Mouse (Mus musculus) monocyte, adult 5-6 weeks (primary cell): Measurements from ENCODE around the gene Camk2n2. TPM values are rescaled to one million over a fixed set of nuclear protein-coding genes. Genes with fewer than 3 reads are reported as not detected.
A peak's percentile ranks its signal among the peaks of the same experiment; 100 is the strongest.

Source experiments
- ATAC-seq: fragments of 153-309, 156-312 bp; replicated peaks from 2 replicates; pipeline ENCODE4 v1.8.0; 2017; ENCODE audit warnings: mild to moderate bottlenecking; ENCODE audit not compliant: low TSS enrichment, insufficient number of reproducible peaks, severe bottlenecking, poor library complexity, low FRiP score
- total RNA-seq: library from RNA; stranded (forward); fragments of 200-1000, 200-491, 200-594 nt; gene quantifications from 3 replicates; pipeline ENCODE4 v1.2.3, GENCODE M21; 2017

Camk2n2 gene
- total RNA-seq, 1 experiment from 2014 or later: not detected

DNA sequence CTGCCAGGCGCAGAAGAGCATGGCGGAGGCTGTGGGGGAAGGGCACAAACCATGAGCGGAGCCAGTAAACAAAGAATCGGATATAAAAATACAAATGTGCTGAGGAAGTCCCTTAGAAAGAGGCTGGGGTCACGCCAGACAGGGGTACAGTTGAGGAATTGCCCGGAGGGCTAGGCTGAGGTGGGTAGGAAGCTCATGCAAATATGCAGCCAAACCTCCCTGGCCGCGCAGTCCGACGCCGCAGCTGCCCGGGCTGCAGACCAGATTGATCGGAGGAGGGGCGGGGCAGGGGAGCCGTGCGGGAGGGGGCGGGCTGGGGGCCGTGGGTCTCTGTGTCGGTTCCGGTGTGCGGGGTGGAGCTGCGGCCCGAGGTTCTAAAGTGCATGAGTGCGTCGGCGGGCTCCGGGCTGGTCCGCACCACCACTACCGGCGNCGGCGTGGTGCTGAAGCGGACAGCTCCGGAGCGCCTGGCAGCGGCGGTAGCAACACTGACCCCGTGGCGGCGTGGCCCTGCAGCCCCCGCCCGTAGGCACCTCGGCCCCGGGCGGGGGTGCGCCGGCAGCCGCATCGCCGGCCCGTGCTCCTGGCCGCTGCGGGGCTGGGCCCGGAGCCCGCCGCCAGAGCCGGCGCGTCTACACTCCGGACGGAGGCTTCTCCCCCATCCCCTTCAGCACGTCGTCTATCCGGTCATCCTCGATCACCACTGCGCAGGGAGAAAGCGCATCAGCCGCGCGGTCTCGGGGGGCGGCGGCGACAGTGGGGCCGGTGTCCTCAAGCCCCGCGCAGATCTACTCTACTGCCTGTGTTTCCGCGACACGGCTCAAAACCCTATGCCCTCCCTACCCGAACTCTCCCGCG lies 1.3 kb downstream of the Camk2n2 start:
- no peak for ATAC-seq

DNA sequence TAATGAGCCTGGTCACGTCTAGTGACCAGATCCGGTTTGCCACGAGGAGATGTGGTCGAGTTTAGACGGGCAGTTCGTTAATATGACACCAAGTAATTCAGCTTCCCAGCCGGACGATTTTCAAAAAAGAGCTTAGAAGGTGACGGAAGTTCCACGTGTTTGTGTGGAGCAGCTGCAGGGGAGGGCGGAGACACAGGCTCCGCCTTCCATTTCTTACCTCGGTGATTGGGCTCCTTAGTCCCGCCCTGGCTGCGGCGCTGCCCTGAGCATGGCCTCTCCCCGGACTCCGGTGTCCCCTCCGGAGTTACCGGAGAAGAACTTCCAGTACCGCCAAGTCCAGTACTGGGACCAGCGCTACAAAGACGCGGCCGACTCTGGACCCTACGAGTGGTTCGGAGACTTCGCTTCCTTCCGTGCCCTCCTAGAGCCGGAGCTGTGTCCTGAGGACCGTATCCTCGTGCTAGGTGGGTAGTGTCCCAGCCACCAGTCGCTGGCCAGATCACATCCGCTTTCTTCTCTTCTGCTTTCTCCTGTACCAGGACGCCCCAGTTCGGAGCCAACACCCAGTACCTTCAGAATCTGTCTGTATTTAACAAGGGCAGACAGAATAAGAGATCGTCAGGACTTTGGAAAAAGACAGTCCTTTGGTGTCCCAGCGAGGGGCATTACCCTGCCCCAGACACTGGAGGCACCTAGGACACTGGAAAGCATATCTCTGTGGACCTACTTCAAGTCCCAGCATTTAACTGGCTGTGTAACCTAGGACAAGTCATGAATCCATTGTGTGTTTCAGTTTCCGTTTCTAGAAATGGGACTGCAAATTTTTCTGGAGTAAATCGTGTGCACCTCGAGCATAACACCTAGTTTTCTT lies 9.5 kb downstream of the Camk2n2 start, which contains the start of the genes Eef1akmt4, Gm49333 and Alg3:
TSS of gene Eef1akmt4 (plus strand) at position 237 of the 871 bp plus-strand sequence.
TSS of gene Gm49333 (plus strand) at position 254 of the 871 bp plus-strand sequence.
TSS of gene Alg3 (minus strand) at position 379 of the 871 bp plus-strand sequence.
- ATAC-seq: peak; percentile 96

DNA sequence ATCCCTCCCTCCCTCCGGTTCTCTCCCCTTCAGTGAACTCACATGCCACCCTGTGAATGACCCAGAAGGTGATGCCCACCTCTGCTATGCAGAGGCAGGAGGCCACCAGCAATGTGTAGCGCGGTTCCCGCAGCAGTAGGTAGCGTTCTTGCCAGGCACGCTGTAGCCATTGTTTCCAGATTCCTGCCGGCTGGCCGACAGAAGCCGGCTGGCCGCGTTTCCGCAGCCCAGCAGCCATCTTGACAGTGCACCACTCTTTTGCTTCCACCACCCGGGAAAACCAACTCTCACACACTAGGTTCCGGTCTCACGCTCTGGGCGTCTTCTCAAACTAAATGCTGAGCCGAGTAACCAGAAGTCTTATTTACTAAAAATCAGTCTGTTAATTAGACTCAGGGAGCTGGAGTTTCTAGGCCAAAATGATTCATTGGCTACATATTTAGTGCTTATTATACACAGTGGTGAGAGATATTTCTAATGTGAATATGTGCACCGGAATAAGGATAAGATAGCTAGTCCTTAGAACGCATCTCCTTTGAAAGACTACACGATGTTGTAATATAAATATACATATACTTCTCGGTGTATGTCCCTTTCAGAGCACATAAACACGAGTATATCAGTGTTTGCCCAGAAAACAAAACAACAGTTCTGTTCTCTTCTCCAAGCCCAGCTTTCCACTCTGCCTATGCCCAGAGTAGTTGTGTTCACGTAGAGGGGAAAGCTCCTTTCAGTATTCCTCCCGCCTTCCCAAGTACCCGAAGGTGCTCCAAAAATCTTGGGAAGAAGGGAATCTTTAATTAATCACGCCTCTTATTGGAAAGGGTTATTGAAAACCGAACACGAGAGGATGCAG lies 10.4 kb downstream of the Camk2n2 start:
- ATAC-seq: peak; percentile 80

DNA sequence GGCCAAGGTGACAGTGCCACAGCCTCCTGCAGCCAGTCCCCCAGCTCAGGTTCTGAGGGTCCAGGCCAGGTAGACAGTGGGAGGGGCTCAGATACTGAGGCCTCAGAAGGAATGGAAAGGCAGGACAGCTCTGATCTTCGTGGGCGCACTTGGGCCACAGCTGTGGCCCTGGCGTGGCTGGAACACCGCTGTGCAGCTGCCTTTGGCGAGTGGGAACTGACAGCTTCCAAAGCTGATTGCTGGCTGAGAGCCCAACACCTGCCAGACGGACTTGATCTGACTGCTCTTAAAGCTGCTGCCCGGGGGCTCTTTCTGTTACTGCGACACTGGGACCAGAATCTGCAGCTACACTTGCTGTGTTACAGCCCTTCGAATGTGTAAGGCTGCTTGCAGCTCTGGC lies 16.4 kb downstream of the Camk2n2 start:
- ATAC-seq: no peak

DNA sequence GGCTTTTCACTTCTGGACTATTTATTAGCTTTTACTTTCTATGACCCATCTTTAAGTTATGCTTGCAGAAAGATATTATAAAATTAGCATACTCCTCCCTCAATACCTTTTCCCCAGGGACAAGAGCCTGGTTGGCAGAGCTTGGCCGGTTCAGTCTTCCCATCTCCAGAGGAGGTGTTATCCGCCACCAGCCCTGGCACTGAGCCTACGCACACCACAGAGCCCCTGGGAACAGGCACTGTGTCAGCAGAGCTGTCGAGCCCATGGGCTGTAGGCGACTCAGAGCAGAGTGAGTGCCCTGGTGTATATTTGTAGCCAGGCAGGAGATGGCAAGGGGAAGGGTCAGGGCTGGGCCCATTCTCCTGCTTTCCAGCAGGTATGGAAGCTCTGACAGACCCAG lies 20.6 kb downstream of the Camk2n2 start:
- ATAC-seq: no peak

DNA sequence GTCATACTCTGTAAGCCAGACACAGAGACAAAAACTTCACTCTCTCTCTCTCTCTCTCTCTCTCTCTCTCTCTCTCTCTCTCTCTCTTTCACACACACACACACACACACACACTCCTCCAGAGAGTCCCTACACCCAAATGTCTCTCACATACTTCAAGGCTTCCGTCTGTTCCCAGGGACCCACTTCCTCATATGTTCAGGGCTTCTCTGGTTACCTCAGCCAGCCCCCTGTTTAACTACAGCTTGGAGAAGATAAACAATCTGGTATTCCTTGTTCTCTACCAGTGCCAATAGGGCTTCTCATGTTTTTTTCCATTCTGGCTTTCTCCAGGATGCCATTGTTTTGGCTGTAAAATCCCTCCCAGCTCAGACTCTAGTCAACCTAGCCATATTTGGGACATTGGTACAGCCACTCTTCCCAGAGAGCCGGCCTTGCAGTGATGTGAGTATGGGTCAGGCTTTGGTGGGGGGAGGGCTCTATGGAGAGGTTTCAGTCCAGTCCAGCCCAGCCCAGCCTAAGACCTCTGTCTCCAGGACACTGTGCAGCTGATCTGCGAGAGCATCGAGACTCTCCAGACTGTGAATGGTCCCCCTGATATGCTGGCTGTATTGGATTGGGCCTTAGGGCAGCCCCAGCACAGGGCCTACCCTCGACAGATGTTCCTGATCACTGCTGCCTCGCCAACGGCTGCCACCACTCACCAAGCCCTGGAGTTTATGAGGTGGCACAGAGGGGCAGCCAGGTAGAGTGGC lies 24.2 kb downstream of the Camk2n2 start:
- ATAC-seq: no peak

DNA sequence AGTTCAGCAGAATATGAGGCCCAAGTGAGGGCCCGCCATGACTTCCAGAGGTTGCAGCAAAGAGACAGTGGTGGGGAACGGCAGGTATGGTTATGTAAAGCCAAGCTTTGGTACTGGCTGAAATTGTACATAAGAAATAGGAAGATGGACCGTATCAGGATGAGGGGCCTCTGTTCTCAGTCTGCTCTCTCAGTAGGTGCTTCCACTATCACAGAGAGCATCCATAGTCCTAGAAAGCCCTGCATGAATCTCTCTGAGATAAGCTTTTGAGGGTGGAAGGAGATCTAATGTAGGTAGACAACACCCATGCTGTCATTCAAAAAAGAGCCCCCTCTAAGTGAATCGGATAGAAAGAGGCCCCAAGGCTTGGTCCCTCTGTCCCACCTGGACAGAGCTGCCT lies 25.4 kb downstream of the Camk2n2 start:
- no peak for ATAC-seq

DNA sequence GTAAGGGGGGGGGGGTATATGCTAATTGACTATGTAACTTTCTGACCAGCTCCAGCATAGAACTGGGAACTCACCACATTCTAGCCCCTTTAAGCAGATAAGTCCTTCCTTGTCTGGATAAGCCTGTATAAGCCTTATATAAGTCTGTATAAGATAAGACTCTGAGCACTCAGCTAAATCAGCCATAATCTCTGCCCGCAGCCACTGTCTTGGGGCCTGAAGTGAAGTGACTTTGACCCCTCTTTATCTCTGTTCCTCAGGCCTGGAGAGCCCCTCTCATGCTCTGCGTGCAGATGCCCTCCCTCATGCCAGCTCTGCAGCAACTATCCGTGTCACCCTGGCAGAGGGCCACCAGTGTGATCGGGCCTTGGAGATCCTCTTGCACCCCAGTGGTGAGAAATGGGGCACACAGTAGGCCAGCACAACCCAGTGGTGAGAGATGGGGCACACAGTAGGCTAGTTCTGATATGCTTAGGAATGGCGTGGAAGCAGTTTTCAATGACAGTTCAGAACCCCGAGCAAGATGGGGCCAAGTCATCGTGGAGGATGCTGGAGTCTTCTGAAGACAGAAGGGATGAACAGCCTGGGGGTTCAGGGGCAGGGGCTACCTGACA lies 25.9 kb downstream of the Camk2n2 start:
- no peak for ATAC-seq

DNA sequence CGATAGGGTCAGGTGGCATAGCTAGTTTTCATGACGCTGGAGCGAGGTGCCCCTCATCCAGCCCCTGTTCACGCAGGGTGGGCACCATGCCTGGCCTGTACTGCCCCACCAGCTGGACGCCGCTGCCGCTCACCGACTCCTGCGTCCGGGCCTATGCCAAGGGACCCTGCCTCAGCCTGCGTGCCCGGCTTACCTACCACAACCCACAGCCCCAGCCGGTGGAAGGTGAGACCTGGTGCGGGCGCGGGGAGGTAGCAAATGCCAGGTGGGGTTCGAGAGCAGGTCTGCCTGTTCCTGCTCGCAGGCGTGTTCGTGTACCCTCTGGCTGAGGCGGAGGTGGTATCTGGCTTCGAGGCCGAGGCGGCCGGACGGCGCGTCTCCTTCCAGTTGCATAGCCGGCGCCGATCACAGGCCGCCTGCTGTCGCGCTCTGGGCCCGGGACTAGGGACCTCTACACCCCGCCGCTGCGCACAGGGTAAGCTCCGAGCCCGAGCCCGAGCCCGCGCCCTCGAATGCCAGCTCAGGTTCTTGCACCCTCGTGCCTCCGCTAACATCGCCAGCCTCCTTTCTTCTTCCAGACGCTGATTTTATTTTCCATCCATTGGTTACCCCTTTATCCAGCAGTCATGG lies 29.9 kb downstream of the Camk2n2 start:
- no peak for ATAC-seq

DNA sequence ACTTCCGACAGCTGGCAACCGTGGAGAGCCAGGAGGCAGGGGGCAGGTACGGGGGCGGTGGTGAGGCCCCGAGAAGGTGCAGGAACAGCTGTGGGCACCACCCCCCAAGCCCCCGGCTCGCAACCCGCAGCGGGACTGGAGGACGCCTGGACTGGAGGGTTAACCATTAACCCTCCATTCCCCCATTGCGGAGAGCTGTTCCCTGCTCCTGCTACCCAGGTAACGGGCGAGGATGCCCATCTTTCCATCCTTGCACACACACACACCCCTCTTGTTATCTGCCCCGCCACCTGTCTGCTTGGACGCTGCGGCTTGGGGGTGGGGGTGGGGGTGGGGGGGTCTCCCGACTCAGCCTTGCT lies 30.4 kb downstream of the Camk2n2 start:
- no peak for ATAC-seq

DNA sequence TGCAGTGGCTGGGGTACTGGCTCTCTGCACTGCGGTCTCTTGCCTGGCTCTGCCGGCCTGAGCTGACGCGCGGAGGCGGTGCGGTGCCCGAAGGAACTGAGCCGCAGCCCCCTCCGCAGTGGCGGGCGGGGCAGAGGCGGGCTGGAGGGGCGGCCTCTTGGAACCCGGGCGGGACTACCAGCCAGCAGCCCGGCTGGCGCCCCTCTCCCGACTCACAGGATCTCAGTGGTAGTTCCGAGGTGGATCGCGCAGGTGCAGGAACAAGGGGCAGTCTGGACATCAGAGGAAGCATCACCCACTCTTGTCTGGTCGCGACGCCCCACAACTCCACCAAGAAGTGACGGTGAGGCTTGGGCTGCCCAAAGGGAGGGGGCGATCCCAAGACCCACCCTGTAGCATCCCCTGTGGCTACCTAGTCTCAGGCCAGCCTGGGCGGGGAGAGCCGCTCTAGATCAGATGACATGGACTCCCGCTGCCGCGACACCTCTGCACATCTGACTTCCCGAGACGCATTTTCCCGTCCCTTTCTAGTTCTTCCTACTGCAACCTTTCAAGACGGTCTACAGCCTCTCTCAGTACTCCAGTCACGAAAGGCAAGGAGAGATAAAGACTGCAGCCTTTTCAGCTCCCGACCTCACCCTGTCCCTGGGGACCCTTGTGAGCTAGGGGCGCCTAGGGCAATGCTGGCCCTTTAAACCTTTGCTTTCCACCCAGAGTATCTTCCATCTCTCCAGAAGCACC lies 31.0 kb downstream of the Camk2n2 start:
- no peak for ATAC-seq

DNA sequence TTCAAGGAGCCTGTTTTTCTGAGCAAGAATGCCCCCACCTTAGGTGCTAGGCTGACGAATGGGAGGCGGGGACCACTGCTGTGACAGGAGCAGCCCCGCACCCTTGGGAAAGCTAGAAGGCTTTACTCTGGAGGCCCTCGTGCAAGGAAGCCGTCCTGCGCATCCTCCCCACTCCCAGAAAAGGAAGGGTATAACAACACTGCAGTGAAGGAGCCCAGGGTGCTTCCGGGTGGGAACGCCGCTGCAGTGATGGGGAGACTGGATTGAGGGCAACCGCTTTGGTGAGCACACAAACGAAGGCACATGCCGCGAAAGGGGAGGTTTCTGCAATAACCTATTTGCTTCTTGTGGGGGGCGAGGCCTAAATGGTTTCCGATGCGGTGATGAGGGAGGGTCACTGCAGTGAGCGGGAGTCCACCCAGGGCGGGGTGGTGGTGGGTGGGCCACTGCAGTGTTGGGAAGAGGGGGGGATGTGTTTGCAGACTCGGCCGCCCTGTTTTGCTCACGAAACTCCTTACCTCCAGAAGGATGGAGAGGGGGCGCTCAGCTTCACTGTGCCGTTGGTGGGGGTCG lies 31.6 kb downstream of the Camk2n2 start, which contains the start of gene Vwa5b2:
TSS of gene Vwa5b2 (plus strand) at position 106 of the 573 bp plus-strand sequence.
- no peak for ATAC-seq

Other genes starting within 250 kb of the Camk2n2 start
- 65.5 to 91.9 TPM (median 76.3 TPM) in 3 replicates for gene Abcc5, start 194.9 kb downstream of the Camk2n2 start, total RNA-seq
- 41.2 to 57.3 TPM (median 43.4 TPM) in 3 replicates for gene Eif2b5, start 122.5 kb downstream of the Camk2n2 start, total RNA-seq
- gene Dvl3, start 104.3 kb downstream of the Camk2n2 start, total RNA-seq: 2.7 to 8.4 TPM (median 5.5 TPM) in 3 replicates
- gene Ap2m1, start 85.8 kb downstream of the Camk2n2 start, total RNA-seq: 128 to 192 TPM (median 148 TPM) in 3 replicates
- gene Abcf3, start 72.7 kb downstream of the Camk2n2 start, total RNA-seq: 56.4 to 86.6 TPM (median 76.3 TPM) in 3 replicates
- not detected in 3 replicates for gene Vwa5b2, start 31.8 kb downstream of the Camk2n2 start, total RNA-seq
- 2.4 to 3.1 TPM (median 2.5 TPM) in 3 replicates for gene Eef1akmt4, start 9.7 kb downstream of the Camk2n2 start, total RNA-seq
- not detected in 3 replicates for gene Gm49333, start 9.7 kb downstream of the Camk2n2 start, total RNA-seq
- 4.3 to 11.9 TPM (median 5.5 TPM) in 3 replicates for gene Alg3, start 9.6 kb downstream of the Camk2n2 start, total RNA-seq
- gene Ece2, start 8.5 kb upstream of the Camk2n2 start, total RNA-seq: not detected in 3 replicates
- gene Psmd2, start 30.4 kb upstream of the Camk2n2 start, total RNA-seq: 155 to 180 TPM (median 178 TPM) in 3 replicates
- 140 to 207 TPM (median 147 TPM) in 3 replicates for gene Eif4g1, start 47.0 kb upstream of the Camk2n2 start, total RNA-seq
- gene Fam131a, start 72.0 kb upstream of the Camk2n2 start, total RNA-seq: 1.8 to 5.8 TPM (median 3.5 TPM) in 3 replicates
- 20.0 to 31.9 TPM (median 24.4 TPM) in 3 replicates for gene Polr2h, start 96.4 kb upstream of the Camk2n2 start, total RNA-seq
- gene Clcn2, start 96.5 kb upstream of the Camk2n2 start, total RNA-seq: 0.68 TPM in 1 of 3 replicates, not detected in the others
- not detected in 3 replicates for gene Chrd, start 111.8 kb upstream of the Camk2n2 start, total RNA-seq
- not detected in 3 replicates for gene Thpo, start 113.2 kb upstream of the Camk2n2 start, total RNA-seq